Mouse (Mus musculus) inflammation-experienced regulatory T-cells, adult 16 weeks (primary cell): ENCODE results near the gene Gm13178. TPM values are rescaled to one million over a fixed set of nuclear protein-coding genes. Genes with fewer than 3 reads are reported as not detected.

Experiments
- polyA plus RNA-seq: library from polyadenylated mRNA; unstranded; fragments of 100-300 nt; shearing (Covaris generic); gene quantifications from one replicate; pipeline ENCODE4 v1.2.1, GENCODE M21; 2017

Gene Gm13178
- polyA plus RNA-seq = not detected

DNA sequence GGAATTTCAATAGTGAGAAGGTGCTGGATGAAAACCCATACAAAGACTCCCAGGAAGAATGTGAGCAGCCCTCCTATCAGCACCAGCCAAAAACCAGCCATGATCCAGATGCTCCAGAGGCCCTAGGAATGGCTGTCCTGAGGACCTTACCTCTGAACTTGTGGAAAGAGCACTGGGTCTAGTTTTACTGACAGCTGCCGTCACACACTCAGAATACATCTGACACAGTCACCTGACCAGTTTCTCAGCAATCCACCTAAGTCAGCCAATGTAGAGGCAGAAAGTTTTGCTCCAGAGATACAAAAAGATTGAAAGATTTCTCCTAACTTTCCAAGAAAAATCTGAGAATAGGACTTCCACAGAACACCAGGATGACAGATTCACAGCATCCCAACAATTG, at the start of gene Gm13178:
Gene Gm13178 (minus strand): TSS at position 101 of the 400 bp plus-strand sequence.

DNA sequence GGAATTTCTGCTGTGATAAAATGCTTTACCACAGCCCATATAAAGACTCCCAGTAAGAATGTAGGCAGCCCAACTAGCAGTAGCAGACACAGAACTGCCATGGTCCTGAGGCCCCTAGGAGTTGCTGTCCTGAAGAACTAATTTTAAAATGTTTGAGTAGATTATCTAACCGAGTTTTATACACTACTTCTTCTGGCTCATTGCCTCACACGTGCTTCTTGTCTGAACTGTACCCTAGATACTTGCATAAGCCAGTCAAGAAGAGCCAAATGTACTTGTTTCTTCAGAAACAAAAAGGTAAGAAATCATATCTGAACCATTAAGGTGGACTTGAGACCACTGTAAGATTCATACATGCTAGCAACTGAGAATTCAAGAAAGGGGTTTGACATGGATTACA, 34.9 kb downstream of the Gm13178 start, which contains the start of gene Gm436:
Gene Gm436 (minus strand): TSS at position 101 of the 400 bp plus-strand sequence.

Other genes with a start within 250 kb of the Gm13178 start
- gene 9430007A20Rik, start 201.6 kb downstream of the Gm13178 start, polyA plus RNA-seq = not detected
- not detected for gene Gm13124, start 156.3 kb downstream of the Gm13178 start, polyA plus RNA-seq
- gene Aadacl4, start 107.7 kb downstream of the Gm13178 start, polyA plus RNA-seq = not detected
- gene Gm436, start 35.0 kb downstream of the Gm13178 start, polyA plus RNA-seq = not detected
- gene Gm438, start 65.2 kb upstream of the Gm13178 start, polyA plus RNA-seq = not detected
- 17.0 TPM for gene Dhrs3, start 171.4 kb upstream of the Gm13178 start, polyA plus RNA-seq